Mouse (Mus musculus) embryonic fibroblast, embryonic 13.5 days (primary cell): ENCODE measurements around the gene Tmem127.
A peak's percentile ranks its signal among the peaks of the same experiment; 100 is the strongest.

Experiments used
- CTCF ChIP-seq: IDR thresholded peaks from 2 replicates; pipeline ENCODE4 v1.5.1; 2011; ENCODE audit warnings: mild to moderate bottlenecking, control low read depth, low read length, moderate library complexity, borderline replicate concordance; ENCODE audit not compliant: insufficient read depth
- POLR2A ChIP-seq: IDR thresholded peaks from 2 replicates; pipeline ENCODE4 v1.6.1; 2011; ENCODE audit warnings: low read depth, mild to moderate bottlenecking, control low read depth, low read length, moderate library complexity

GRCm38 (mm10) chr2:127207547-127208451 lies 39.9 kb upstream of the Tmem127 start, which contains the start of the genes 1810024B03Rik and Snrnp200:
- TF ChIP-seq POLR2A = peak; percentile 74
- no peak for TF ChIP-seq CTCF
